Mouse (Mus musculus): Measurements from ENCODE around the gene Gm21671. TPM values are rescaled to one million over a fixed set of nuclear protein-coding genes. Genes with fewer than 3 reads are reported as not detected.
"Not testable (repeated sequence)": the region's sequence is repeated elsewhere in the genome, so short reads cannot be mapped to it uniquely, and the experiment has no call there.

Gene Gm21671
- polyA plus RNA-seq (2015; fragmentation: Nextera tagmentation; extraction: Ambion mirVana), result not detected in 2 replicates

GRCm38 (mm10) chr5:25954317-25954716 lies at the start of gene Gm21671:
TSS of gene Gm21671 (minus strand) at chr5:25954417.
- not testable (repeated sequence) for H3K4me3 ChIP-seq (ENCODE audit: low read length); H3K36me3 ChIP-seq (ENCODE audit: control insufficient read depth, insufficient read depth, low read length); H3K27me3 ChIP-seq (ENCODE audit: control insufficient read depth, insufficient read depth, low read depth, low read length); H3K27ac ChIP-seq (ENCODE audit: low read length); H3K9me3 ChIP-seq (ENCODE audit: control insufficient read depth, low read length); H3K4me2 ChIP-seq (ENCODE audit: low read depth, low read length); H3K9ac ChIP-seq (ENCODE audit: low read length); ATAC-seq (ENCODE audit: low read depth); H3K4me1 ChIP-seq (replicated peaks; ENCODE audit: control insufficient read depth, insufficient read depth, low read length)
- WGBS, result 72% methylated on average over 2 of the region's 2 CpGs

- not testable (repeated sequence) for H3K4me1 ChIP-seq (replicated peaks; ENCODE audit: control insufficient read depth, insufficient read depth, low read length); H3K4me3 ChIP-seq (ENCODE audit: low read length); H3K9ac ChIP-seq (ENCODE audit: low read length); H3K27ac ChIP-seq (ENCODE audit: low read length); ATAC-seq (ENCODE audit: low read depth); H3K36me3 ChIP-seq (ENCODE audit: control insufficient read depth, insufficient read depth, low read length); H3K27me3 ChIP-seq (ENCODE audit: control insufficient read depth, insufficient read depth, low read depth, low read length); H3K4me2 ChIP-seq (ENCODE audit: low read depth, low read length); H3K9me3 ChIP-seq (ENCODE audit: control insufficient read depth, low read length)
- no CpG with 5 or more reads among the region's 3 CpGs for WGBS
Measured at GRCm38 (mm10) chr5:25988550-25988949, 34.3 kb upstream of the Gm21671 start, which contains the start of gene Gm21698. TSS of gene Gm21698 (minus strand) at chr5:25988650.

DNA sequence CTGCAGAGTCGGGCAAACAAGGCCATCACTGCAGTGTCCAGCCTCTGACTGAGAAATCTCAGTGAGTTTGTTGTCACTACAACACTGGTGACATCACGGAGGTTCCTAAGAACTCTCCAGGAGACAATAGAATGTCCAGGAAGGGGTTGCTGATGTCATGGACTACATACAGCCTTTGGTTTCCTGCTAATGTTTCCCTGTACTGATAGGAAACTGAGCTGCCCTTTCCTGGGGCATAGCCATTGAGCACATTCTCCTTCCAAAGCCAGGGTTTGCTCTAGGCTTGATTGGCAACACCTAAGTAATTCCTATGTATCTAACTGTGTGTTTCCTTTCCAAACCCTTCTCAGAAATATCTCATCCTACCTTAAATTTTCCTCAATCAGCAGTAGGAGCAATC lies 18.3 kb upstream of the Gm21671 start, which contains the start of gene Gm21680:
Gm21680 (minus strand) TSS at position 101 of the 400 bp plus-strand sequence.
- no CpG with 5 or more reads among the region's 2 CpGs for WGBS
- not testable (repeated sequence) for H3K9ac ChIP-seq (ENCODE audit: low read length); H3K4me2 ChIP-seq (ENCODE audit: low read depth, low read length); H3K36me3 ChIP-seq (ENCODE audit: control insufficient read depth, insufficient read depth, low read length); ATAC-seq (ENCODE audit: low read depth); H3K9me3 ChIP-seq (ENCODE audit: control insufficient read depth, low read length); H3K4me3 ChIP-seq (ENCODE audit: low read length); H3K27me3 ChIP-seq (ENCODE audit: control insufficient read depth, insufficient read depth, low read depth, low read length); H3K4me1 ChIP-seq (replicated peaks; ENCODE audit: control insufficient read depth, insufficient read depth, low read length); H3K27ac ChIP-seq (ENCODE audit: low read length)

GRCm38 (mm10) chr5:25957050-25957449 lies 2.8 kb upstream of the Gm21671 start:
- H3K36me3 ChIP-seq (ENCODE audit: control insufficient read depth, insufficient read depth, low read length); H3K4me1 ChIP-seq (replicated peaks; ENCODE audit: control insufficient read depth, insufficient read depth, low read length); H3K4me2 ChIP-seq (ENCODE audit: low read depth, low read length); H3K9ac ChIP-seq (ENCODE audit: low read length); H3K4me3 ChIP-seq (ENCODE audit: low read length); ATAC-seq (ENCODE audit: low read depth); H3K9me3 ChIP-seq (ENCODE audit: control insufficient read depth, low read length); H3K27me3 ChIP-seq (ENCODE audit: control insufficient read depth, insufficient read depth, low read depth, low read length); H3K27ac ChIP-seq (ENCODE audit: low read length): not testable (repeated sequence)
- 42% methylated on average over 16 of the region's 17 CpGs for WGBS

GRCm38 (mm10) chr5:25956611-25957010 lies 2.4 kb upstream of the Gm21671 start:
- H3K4me1 ChIP-seq (replicated peaks; ENCODE audit: control insufficient read depth, insufficient read depth, low read length); H3K9ac ChIP-seq (ENCODE audit: low read length); H3K27me3 ChIP-seq (ENCODE audit: control insufficient read depth, insufficient read depth, low read depth, low read length); ATAC-seq (ENCODE audit: low read depth); H3K27ac ChIP-seq (ENCODE audit: low read length); H3K4me3 ChIP-seq (ENCODE audit: low read length); H3K9me3 ChIP-seq (ENCODE audit: control insufficient read depth, low read length); H3K4me2 ChIP-seq (ENCODE audit: low read depth, low read length); H3K36me3 ChIP-seq (ENCODE audit: control insufficient read depth, insufficient read depth, low read length): not testable (repeated sequence)
- 16% methylated on average over 28 of the region's 32 CpGs for WGBS

GRCm38 (mm10) chr5:25945391-25945790 lies 8.8 kb downstream of the Gm21671 start:
- not testable (repeated sequence) for H3K4me2 ChIP-seq (ENCODE audit: low read depth, low read length); H3K27me3 ChIP-seq (ENCODE audit: control insufficient read depth, insufficient read depth, low read depth, low read length); H3K36me3 ChIP-seq (ENCODE audit: control insufficient read depth, insufficient read depth, low read length); H3K9ac ChIP-seq (ENCODE audit: low read length); H3K4me3 ChIP-seq (ENCODE audit: low read length); H3K4me1 ChIP-seq (replicated peaks; ENCODE audit: control insufficient read depth, insufficient read depth, low read length); H3K9me3 ChIP-seq (ENCODE audit: control insufficient read depth, low read length); H3K27ac ChIP-seq (ENCODE audit: low read length); ATAC-seq (ENCODE audit: low read depth)
- 79% methylated on average over 2 of the region's 2 CpGs for WGBS

- not testable (repeated sequence) for H3K4me1 ChIP-seq (replicated peaks; ENCODE audit: control insufficient read depth, insufficient read depth, low read length); H3K9me3 ChIP-seq (ENCODE audit: control insufficient read depth, low read length); H3K36me3 ChIP-seq (ENCODE audit: control insufficient read depth, insufficient read depth, low read length); H3K9ac ChIP-seq (ENCODE audit: low read length); H3K4me2 ChIP-seq (ENCODE audit: low read depth, low read length); ATAC-seq (ENCODE audit: low read depth); H3K4me3 ChIP-seq (ENCODE audit: low read length); H3K27me3 ChIP-seq (ENCODE audit: control insufficient read depth, insufficient read depth, low read depth, low read length); H3K27ac ChIP-seq (ENCODE audit: low read length)
- WGBS, result 47% methylated on average over 2 of the region's 2 CpGs
Measured at GRCm38 (mm10) chr5:25942281-25942680, 11.9 kb downstream of the Gm21671 start, which contains the start of gene Gm21663. TSS of gene Gm21663 (minus strand) at chr5:25942381.

Other genes starting within 250 kb of the Gm21671 start
- gene Xrcc2, start 248.6 kb downstream of the Gm21671 start, polyA plus RNA-seq (2015; fragmentation: Nextera tagmentation; extraction: Ambion mirVana), result 8.6 and 9.4 TPM in 2 replicates
- gene Actr3b, start 194.4 kb downstream of the Gm21671 start, polyA plus RNA-seq (2015; fragmentation: Nextera tagmentation; extraction: Ambion mirVana), result 2.0 and 2.3 TPM in 2 replicates
- not detected in 2 replicates for gene Gm21663, start 12.0 kb downstream of the Gm21671 start, polyA plus RNA-seq (2015; fragmentation: Nextera tagmentation; extraction: Ambion mirVana)
- not detected in 2 replicates for gene Gm21680, start 18.2 kb upstream of the Gm21671 start, polyA plus RNA-seq (2015; fragmentation: Nextera tagmentation; extraction: Ambion mirVana)
- not detected in 2 replicates for gene Gm21698, start 34.2 kb upstream of the Gm21671 start, polyA plus RNA-seq (2015; fragmentation: Nextera tagmentation; extraction: Ambion mirVana)
- not detected in 2 replicates for gene Gm1979, start 50.4 kb upstream of the Gm21671 start, polyA plus RNA-seq (2015; fragmentation: Nextera tagmentation; extraction: Ambion mirVana)
- not detected in 2 replicates for gene Gm5862, start 68.5 kb upstream of the Gm21671 start, polyA plus RNA-seq (2015; fragmentation: Nextera tagmentation; extraction: Ambion mirVana)
- not detected in 2 replicates for gene Speer4a, start 85.1 kb upstream of the Gm21671 start, polyA plus RNA-seq (2015; fragmentation: Nextera tagmentation; extraction: Ambion mirVana)
- gene Gm7347, start 104.2 kb upstream of the Gm21671 start, polyA plus RNA-seq (2015; fragmentation: Nextera tagmentation; extraction: Ambion mirVana), result not detected in 2 replicates
- gene Gm10471, start 134.9 kb upstream of the Gm21671 start, polyA plus RNA-seq (2015; fragmentation: Nextera tagmentation; extraction: Ambion mirVana), result not detected in 2 replicates
- gene 5031410I06Rik, start 150.9 kb upstream of the Gm21671 start, polyA plus RNA-seq (2015; fragmentation: Nextera tagmentation; extraction: Ambion mirVana), result 0.20 TPM in 1 of 2 replicates, not detected in the other
- gene Gm10220, start 167.0 kb upstream of the Gm21671 start, polyA plus RNA-seq (2015; fragmentation: Nextera tagmentation; extraction: Ambion mirVana), result 0.08 TPM in 1 of 2 replicates, not detected in the other

All from lung, embryonic 16.5 days (tissue).